Mouse (Mus musculus) MEL-GATA-1-ER (cell line): ENCODE data around the gene Bace2.

ENCODE experiments used
- DNase-seq: peaks from one replicate; pipeline ENCODE4 v3.0.0-alpha.2; 2012; ENCODE audit warnings: low read depth; ENCODE audit errors: extremely low read depth

Bace2 gene

DNA sequence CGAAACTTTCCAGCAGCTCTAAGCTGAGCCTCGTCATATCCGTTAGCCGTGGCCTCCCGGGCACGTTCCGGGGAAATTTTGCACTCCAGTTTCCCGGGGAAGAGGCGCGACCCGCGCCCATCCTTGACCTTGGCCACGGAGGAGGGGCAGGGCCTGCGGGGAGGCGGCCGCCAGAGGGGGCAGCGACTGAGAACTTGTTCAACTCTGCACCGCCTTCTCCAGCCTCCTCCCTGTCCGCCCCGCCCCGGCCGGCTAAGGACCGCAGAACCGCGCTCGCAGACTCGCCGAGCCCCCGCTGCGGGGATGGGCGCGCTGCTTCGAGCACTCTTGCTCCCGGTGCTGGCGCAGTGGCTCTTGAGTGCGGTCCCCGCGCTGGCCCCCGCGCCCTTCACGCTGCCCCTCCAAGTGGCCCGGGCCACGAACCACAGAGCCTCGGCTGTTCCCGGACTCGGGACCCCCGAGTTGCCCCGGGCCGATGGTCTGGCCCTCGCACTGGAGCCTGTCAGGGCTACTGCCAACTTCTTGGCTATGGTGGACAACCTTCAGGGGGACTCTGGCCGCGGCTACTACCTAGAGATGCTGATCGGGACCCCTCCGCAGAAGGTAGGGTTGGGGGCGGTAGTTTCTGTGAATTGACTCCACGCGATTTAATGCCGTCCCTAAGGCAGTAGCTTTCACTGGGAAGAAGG is at the start of gene Bace2:
Gene Bace2 (plus strand): TSS at position 244 of the 689 bp plus-strand sequence.
- DNase-seq, result no peak

DNA sequence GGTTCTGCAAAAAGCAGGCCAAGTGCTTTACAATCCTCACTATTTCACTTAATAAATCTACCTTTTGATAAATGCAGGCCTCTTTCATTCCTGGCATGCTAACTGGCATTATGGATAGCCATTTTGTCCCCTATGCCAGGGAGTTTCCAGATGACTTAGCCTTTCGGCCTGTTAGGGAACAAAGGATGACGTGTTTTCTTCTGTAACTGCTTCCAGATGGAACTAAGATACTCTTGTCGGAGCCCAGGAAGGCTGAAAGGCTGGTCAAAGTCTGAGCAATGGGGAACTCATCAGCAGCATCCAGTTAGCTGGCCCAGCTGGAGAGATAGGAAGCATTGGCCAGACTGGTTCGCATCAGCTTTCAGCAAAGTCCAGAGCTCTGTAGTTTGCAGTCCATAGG is 48.9 kb upstream of the Bace2 start:
- no peak for DNase-seq

DNA sequence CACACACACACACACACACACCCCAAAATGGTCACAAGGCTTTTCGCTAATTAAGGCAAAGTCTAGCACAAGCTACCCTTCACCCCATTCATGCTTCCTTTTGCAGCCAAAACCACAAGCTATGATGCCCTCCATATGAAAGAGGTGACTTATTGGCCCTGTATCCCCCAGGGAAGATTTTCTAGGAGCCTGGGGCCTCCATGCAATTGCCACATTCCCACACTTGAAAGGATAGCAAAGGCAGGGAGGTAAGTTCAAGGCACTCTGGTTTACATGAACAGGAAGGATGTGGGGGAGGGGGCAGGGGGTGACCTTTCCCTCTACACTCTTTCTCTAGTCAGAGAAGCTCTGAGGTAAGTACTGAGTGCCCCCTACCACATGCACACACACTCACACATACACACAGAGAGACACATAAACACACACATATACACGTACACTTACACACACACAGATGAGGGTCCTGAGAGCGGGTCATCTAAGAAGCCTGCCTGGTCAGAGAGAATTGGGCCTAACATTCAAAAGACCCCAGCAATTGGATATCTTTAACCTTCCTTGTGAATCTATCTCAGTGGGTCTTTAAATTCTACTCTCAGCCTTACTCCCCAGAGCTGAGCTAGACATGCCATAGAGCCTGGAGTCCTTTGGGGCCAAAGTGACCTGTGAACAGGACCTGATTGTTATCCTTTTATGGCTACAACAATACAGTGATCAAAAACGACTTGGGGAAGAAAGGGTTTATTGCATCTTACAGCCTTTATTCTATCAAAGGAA is 46.6 kb upstream of the Bace2 start:
- no peak for DNase-seq

DNA sequence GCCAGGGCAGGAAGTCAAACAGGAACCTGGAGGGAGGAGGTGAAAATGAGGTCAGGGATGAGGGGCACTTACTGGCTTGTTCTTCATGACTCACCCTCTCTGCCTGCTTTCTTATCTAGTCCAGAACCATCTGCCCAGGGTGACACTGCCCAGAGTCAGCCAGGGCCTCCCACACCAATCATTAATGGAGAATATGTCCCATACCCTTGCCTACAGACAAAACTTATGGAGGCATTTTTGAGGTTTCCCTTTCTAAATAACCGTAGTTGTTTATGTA is 46.0 kb upstream of the Bace2 start:
- peak; percentile 44 for DNase-seq

DNA sequence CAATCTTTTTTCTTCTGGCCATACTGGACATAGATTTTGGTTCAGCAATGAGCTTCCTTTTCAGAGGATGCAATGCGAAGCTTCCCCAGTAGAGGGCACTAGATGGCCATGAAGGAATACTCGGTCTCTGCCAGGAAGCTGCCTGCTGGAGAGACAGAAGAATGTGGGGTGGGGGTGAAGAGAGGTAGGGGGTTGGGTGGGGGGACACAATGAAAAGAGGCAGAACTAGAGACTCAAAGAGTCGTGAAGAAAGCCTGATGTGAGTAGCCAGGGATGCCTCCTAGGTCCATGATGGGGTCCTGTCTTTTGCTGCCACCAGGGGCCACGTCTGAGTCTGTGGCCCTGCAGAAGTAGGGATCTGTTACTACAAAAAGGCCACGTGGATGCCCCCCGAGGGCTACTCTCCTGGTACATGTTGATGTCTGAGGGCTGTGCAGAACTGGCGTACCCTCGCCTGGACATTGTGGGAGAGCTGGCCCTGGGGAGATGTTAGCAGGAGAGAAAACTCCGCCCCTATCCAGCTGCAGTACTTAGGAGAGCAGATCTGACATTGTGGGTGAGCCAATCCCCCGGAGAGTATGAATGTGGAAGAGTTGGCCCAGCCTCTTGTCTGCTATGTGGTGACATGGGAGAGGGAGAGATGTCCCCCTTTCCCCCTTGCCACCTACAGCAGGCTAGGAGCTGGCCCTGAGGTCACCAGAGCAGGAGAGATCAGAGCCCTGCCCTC is 43.4 kb upstream of the Bace2 start:
- DNase-seq, result no peak

DNA sequence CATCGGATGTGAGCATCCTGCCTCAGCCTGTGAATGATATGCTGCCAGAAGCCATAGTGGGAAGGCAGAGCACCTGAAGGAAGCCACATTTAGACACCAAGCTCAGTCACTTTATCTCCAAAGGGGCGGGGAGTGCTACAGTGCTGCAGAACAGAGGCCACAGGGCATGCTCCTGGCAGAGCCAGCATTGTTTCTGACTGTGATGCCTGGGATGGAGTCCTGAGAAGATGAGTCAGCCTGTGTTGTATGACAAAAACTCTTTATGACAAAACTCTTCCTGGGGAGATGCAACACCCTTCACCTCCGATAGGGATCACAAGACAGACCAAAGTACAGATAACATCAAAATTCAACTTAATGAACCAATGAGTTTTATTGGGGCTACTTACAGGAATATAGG is 35.0 kb upstream of the Bace2 start:
- no peak for DNase-seq

DNA sequence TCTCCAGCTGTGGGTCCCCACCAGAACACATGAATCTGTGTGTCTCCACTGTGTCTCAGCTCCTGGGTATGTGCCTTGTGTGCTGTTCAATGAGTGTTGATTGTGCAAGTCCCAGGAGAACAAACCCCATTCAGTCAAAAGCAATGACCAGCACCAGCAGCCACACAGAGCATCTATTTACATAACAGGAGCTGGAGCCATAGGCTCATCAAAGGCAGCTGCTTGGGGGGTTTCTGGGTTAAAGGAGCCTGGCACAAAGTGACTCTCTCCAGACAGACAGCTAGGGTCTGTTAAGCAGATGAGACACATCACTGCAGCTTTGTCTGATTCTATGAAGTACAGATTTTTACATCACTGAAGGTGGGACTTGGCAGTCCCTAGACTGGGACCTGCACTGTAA is 33.9 kb upstream of the Bace2 start:
- DNase-seq, result no peak

DNA sequence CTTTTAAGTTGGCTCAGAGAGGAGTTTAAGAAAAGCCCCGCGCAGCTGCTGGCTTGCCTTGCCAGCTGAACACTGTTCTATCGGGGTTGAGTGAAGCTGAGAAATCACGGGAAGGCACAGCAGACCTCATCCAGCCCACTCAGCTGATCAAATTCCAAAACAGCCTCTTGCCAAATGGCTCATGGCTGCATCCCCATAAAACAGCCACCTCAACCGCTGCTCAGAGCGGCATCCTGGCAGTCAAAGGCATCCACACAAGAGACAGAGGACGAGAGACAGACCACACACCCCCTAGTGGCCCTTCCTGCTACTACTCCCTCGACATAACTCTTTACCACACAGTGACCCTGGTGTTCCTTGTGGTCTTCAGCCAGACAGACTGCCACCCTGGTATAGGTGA is 30.6 kb upstream of the Bace2 start:
- no peak for DNase-seq

DNA sequence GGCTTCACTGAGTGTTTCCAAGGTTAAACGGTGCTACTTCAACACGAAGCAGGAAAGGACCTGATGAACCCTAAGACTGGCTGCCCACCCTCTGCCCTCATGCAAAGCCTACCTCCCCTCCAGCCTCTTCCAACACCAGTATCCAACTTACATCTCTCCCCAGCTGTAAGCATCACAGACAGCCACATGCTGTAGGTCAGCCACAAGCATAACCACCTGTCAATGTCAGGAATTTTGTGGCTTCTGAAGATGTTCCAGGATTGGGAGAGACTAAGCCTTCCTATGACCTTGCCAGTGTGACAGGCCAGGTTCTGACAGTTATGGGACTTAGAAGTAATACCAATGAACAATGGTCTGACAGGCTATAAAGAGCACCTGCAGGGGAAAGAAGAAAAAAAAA is 27.9 kb upstream of the Bace2 start:
- no peak for DNase-seq

DNA sequence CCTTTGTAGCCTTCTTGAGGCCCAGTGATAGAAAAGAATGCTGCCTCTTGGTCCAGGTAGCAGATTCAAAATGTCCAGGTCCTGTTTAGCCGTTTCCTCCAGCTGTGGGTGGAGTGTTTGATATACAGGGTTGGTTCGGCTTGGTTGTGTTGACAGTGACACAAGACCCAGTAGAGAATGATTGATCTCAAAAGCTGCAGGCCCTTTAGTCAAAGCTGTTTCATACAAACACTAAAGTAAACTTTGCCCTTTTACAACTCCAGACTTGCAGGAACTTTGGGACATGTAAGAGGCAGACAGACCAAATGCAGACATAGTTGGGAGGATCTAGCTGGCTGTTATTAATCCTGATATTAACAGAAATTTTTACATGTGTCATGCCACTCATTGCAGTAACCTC is 3.5 kb upstream of the Bace2 start:
- DNase-seq, result no peak

DNA sequence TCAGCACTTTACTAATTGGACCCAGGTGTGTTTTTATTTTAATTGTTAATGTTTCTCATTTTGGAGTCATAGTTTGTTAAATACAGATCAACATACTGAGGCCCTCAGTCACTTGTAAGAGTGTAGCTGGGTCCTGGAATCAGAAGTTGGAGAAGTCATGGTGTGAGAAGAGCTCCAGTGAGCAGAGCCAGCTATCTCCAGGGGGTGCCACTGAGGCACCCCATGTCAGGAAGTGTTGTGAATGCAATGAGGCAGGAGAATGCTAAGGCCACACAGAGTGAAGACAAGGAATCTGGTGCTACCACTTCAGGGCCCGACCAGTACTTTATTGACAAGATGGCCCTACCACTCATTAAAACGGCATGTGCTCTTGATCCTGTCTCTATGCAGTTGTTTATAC is 1.9 kb upstream of the Bace2 start:
- DNase-seq, result no peak

DNA sequence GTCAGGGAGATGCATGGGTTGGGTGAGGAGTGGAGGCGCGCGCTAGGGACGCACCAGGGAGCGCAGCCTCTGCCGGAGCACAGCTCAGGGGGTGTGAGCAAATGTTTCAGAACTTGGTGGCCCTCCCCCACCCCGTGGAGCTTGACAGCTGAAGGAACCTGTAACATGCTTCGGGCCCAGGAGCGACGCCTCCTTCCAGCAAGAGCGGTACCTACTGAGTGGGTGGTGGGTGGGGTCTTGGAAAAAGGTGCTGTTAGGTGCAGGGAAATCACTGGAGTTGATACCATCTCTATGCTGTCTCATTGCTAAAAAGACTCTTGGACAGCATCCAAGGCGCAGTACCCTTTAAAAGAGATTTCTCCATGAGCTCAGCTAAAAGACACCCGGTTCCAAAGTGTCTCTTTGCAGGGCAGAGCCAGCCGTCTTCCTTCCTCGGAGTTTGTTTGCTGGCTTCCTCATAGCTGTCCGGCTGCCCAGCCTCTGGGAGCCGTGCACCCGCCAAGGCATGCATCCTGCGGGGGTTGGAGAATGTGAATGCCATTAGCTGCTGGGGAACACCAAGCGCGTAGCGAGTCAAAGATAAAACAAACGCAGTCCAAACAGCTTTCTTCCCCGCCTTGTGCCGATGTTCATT is 763 bp downstream of the Bace2 start:
- DNase-seq, result no peak

DNA sequence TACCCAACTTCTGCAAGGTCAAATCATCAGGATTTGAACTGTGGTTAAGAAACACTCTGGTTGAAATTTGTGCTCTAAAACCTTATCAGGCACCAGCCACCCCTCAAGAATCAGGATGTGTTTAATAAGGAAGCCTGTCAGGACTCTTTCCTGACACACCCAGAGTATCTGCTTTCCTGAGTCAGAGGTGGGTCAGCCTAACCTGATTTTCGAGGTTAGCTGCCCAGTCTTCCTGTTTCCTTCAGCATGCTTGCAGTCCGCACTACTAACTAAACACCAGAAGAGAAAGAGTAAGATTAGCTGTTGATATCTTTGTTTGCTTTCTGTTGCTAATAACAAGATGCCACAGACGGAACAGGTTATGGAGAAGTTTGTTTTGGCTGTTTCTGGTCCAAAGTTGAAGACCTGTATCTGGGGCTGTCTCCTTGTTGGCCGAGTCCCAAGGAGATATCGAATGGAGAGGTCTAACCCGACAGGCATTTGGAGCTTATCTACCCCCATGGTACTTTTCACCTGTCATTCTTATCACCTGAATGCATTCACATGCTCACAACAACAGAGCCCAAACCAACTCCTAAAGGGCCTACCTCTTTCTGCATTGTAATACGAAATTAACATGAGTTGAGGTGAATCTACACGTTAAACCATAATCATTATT is 5.8 kb downstream of the Bace2 start:
- no peak for DNase-seq

DNA sequence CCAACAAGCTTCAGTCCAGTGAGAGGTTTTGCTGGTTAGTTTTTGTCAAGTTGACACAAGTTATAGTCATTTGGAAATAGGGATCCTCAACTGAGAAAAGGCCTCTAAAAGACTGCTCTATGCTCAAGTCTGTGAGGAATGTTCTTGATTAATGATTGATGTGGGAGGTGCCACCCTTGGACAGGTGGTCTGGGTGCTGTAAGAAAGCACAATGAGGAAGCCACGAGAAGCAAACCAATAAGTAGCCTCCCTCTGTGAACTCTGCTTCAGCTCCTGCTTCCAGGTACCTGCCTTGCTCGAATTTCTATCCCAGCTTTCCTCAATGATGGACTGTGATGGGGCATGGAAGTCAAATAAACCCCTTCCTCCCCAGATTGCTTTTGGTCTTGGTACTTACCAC is 9.6 kb downstream of the Bace2 start:
- DNase-seq, result no peak

DNA sequence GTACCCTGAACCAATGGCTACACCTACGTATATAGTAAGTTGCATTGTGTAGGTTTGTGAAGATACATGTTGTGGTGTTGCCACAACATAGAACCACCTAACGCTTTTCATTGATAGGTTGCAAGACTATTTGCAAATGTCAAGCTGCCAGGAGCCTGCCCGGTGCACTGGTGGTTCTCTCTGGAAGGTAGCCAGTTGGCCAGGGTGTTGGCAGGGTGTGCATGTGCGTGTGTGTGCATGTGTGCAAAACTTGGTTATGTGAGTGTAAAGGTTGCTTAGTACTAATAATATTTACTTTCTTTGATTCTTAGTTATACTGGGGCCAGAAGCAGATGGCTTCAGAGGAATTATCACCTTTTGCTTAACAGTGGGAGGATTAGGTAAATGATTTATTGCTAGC is 13.7 kb downstream of the Bace2 start:
- DNase-seq, result no peak

DNA sequence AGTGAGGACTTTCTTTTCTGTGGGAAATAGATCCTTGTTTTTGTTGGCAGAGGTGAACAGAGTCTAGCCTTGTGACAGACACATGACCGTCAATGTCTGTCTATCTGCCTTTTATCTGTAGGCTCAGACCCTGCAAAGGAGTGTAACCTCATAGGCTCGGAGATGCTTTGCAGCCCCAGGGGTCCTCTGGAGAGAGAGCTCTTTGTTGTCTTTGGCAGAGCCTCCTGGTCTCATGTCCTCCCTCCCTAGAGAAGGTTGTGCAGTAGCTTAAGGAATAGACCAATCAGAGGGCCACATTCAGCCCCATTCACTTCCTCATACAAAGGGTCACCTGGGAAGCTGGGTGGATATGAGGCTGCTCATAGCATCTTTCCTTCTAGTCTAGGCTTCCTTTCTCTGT is 31.4 kb downstream of the Bace2 start:
- DNase-seq, result no peak

DNA sequence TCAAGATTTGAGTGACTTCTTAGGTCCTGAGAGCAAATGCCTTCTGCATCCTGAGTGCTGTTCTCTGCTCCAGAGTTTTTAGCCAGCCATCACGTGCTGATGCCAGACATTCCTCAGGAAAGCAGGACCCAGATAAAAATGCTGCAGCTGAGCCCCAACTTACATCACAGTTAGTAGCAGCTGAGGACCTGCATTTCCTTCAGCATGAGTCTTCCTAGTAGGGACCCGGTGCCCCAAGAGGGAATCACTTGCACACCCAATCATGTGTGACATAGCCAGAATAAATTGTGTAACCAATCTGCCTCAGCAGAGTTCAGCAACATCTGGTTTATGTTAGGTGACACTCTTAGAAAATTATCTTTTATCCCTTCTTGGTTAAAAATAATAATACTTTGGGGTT is 34.7 kb downstream of the Bace2 start:
- DNase-seq, result no peak

DNA sequence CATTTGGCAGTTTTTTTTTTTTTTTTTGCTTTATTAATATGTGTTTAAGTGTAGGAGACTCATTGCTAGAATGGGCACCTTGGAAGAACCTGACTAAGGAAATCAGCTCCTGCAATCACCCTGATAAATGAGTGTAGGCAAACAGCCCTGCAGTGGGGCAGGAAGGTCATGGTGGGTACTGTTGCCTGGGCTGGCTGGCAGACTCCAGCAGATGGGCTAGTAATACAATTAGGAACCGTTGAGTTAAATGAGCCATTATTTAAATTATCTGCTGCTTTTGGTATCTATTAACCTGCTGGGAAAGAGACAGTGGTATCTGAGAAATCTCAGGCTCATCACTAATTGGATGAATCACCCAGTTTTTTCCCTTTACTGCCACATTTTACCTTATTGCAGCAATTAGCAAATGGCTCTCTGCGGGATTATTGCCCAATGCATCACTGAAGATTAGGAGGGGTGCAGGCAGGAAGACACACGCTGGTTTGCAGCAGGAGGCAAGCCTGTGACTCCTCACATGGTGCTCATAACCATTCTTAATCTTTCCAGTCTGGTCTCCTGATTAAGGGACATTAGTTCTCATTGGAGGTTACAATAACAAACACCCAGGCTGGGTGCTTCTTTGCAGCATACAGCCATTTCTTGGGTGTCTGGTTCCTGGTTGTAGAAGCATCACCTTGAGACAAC is 35.3 kb downstream of the Bace2 start:
- DNase-seq, result no peak

DNA sequence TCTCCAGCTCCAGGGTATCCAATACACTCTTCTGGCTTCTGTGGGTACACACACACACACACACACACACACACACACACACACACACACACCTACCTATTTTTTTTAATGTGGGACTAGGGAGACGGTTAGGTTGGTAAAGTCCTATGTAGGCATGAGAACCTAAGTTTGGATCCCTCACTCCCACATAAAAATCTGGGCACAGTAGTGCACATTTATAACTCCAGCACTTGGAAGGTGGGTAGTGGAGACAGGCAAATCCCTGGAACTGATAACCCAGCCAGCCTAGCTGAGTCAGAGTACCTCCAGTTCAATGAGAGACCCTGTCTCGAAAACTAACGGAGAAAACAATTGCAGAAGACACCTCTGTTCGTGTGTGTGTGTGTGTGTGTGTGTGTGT is 39.9 kb downstream of the Bace2 start:
- no peak for DNase-seq

DNA sequence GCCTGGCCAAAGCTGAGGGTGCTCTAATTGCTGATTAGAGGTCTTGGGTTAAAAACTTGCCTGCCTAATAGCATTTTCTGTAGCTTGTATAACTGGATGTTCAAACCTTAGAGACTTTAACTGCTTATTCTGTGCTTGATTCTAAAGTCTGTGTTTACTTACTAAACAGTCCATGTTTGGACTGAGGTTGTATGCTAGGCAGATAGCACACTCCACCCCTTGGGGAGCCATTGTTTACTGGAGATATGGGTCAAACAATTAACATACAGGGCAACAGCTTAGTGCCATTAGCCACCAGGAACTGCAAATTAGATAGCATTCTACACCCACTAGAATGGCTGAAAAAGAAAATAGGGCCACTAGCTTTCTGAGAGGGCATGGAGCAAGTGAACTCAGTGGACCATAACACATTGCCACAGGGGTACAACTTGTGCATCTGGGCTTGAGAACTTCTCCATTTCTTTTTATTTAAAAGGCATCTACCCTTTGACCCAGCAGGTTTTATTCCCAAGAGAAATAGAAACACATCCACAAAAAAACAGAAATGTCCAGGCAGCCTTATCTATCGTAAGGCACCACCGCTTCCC is 41.5 kb downstream of the Bace2 start:
- DNase-seq, result no peak

DNA sequence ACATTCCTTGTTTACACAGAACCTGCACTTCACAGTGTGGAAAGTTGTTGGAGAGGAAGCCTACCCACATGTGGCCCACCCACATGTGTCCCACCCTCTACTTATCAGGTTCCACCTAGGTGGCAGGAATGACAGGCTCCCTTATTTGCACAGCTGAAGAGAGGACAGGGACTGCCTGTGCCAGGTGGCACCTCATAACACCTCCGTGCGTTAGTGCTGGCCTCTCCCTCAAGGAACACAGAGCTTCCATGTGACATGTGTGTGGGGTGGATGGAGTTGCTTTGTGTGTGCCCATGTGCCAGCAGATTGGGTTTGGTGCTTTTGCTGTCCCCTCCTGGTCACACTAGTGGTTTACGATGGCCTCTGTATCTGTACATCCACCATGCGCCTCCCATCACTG is 43.4 kb downstream of the Bace2 start:
- DNase-seq, result no peak
